Mouse (Mus musculus): ENCODE results near the gene Itih4.

GRCm38 (mm10) chr14:30855316-30855715, 31.0 kb upstream of the Itih4 start:
- TF ChIP-seq CTCF (IDR thresholded peaks at IDR 0.05; ENCODE audit: borderline replicate concordance, insufficient read depth, low read depth, low read length) (no peak), POLR2A (IDR thresholded peaks at IDR 0.05; ENCODE audit: borderline replicate concordance, insufficient read depth, low read length) (no peak)

Measured in cerebellum, adult 2 months (tissue).